Mouse (Mus musculus): ENCODE measurements around the gene Spata25. TPM values are rescaled to one million over a fixed set of nuclear protein-coding genes. Genes with fewer than 3 reads are reported as not detected.
"Not testable (repeated sequence)": the region's sequence is repeated elsewhere in the genome, so short reads cannot be mapped to it uniquely, and the experiment has no call there.

Spata25 gene
- under 1 TPM in 1 of 2 experiments, not detected in 1; 0.49 TPM for total RNA-seq (2021)
- long read RNA-seq, experiment 1, result 0 reads
- long read RNA-seq, experiment 2, result 0 reads

- intact Hi-C loops (cut with DNase I; ENCODE audit: low total_unique reads), result no loop called here
- no peak for DNase-seq
Observed at GRCm38 (mm10) chr2:164828437-164828836, at the start of gene Spata25. TSS of gene Spata25 (minus strand) at chr2:164828537.

GRCm38 (mm10) chr2:164877376-164878215 is 49.3 kb upstream of the Spata25 start:
- intact Hi-C loops (cut with DNase I; ENCODE audit: low total_unique reads), result not testable (repeated sequence)

GRCm38 (mm10) chr2:164875648-164876047 is 47.3 kb upstream of the Spata25 start:
- DNase-seq; intact Hi-C loops (cut with DNase I; ENCODE audit: low total_unique reads): not testable (repeated sequence)

More at GRCm38 (mm10) chr2:164877376-164878215, 49.3 kb upstream of the Spata25 start:
- not testable (repeated sequence) for DNase-seq

- intact Hi-C loops (cut with DNase I; ENCODE audit: low total_unique reads), result loop anchor here (5.0 kb wide), 1 partner anchor 37 kb away; no protein-coding TSS in a partner anchor
- DNase-seq, result no peak
Observed at GRCm38 (mm10) chr2:164874239-164874769, 46.0 kb upstream of the Spata25 start.

- intact Hi-C loops (cut with DNase I; ENCODE audit: low total_unique reads), result loop anchor here (5.0 kb wide), 1 partner anchor 36 kb away; no protein-coding TSS in a partner anchor
- DNase-seq, result no peak
Observed at GRCm38 (mm10) chr2:164873621-164874020, 45.3 kb upstream of the Spata25 start.

- no peak for DNase-seq
- intact Hi-C loops (cut with DNase I; ENCODE audit: low total_unique reads), result loop anchor here (5.0 kb wide), 1 partner anchor 34 kb away; no protein-coding TSS in a partner anchor
Observed at GRCm38 (mm10) chr2:164871602-164872303, 43.4 kb upstream of the Spata25 start.

GRCm38 (mm10) chr2:164868491-164868890 is 40.2 kb upstream of the Spata25 start:
- DNase-seq, result no peak
- intact Hi-C loops (cut with DNase I; ENCODE audit: low total_unique reads), result no loop called here

- intact Hi-C loops (cut with DNase I; ENCODE audit: low total_unique reads), result no loop called here
- no peak for DNase-seq
Observed at GRCm38 (mm10) chr2:164867566-164867965, 39.2 kb upstream of the Spata25 start.

GRCm38 (mm10) chr2:164866741-164867551 is 38.6 kb upstream of the Spata25 start:
- DNase-seq, result peak; percentile 38
- intact Hi-C loops (cut with DNase I; ENCODE audit: low total_unique reads), result no loop called here

- no peak for DNase-seq
- intact Hi-C loops (cut with DNase I; ENCODE audit: low total_unique reads), result no loop called here
Observed at GRCm38 (mm10) chr2:164864593-164864992, 36.3 kb upstream of the Spata25 start.

- intact Hi-C loops (cut with DNase I; ENCODE audit: low total_unique reads); DNase-seq: not testable (repeated sequence)
Observed at GRCm38 (mm10) chr2:164863411-164863810, 35.1 kb upstream of the Spata25 start.

- DNase-seq, result peak; percentile 72
- intact Hi-C loops (cut with DNase I; ENCODE audit: low total_unique reads), result no loop called here
Observed at GRCm38 (mm10) chr2:164862179-164862861, 34.0 kb upstream of the Spata25 start.

GRCm38 (mm10) chr2:164861094-164861493 is 32.8 kb upstream of the Spata25 start:
- intact Hi-C loops (cut with DNase I; ENCODE audit: low total_unique reads), result no loop called here

GRCm38 (mm10) chr2:164859640-164860432 is 31.5 kb upstream of the Spata25 start:
- no peak for DNase-seq
- intact Hi-C loops (cut with DNase I; ENCODE audit: low total_unique reads), result no loop called here

More at GRCm38 (mm10) chr2:164861094-164861493, 32.8 kb upstream of the Spata25 start:
- no peak for DNase-seq

GRCm38 (mm10) chr2:164859155-164859554 is 30.8 kb upstream of the Spata25 start:
- no peak for DNase-seq
- intact Hi-C loops (cut with DNase I; ENCODE audit: low total_unique reads), result no loop called here

- no peak for DNase-seq
- intact Hi-C loops (cut with DNase I; ENCODE audit: low total_unique reads), result no loop called here
Observed at GRCm38 (mm10) chr2:164857842-164858553, 29.7 kb upstream of the Spata25 start.
